Mouse (Mus musculus) heart, adult 18-20 months (tissue): Measurements from ENCODE around the gene Galt. TPM values are rescaled to one million over a fixed set of nuclear protein-coding genes. Genes with fewer than 3 reads are reported as not detected.
"Not testable (repeated sequence)": the region's sequence is repeated elsewhere in the genome, so short reads cannot be mapped to it uniquely, and the experiment has no call there.

Experiments
- DNase-seq, 2 experiments: peaks; one replicate each; pipeline ENCODE4 v3.0.0; 2021 to 2022; ENCODE audit warnings: mixed read lengths in 1 of 2
- total RNA-seq, 2 experiments: library from RNA; stranded (reverse); gene quantifications; 2 replicates each; pipeline ENCODE4 v1.2.3; 2021

Gene Galt
- total RNA-seq, 2 experiments from 2014 or later, result 50.8 to 55.4 TPM

DNA sequence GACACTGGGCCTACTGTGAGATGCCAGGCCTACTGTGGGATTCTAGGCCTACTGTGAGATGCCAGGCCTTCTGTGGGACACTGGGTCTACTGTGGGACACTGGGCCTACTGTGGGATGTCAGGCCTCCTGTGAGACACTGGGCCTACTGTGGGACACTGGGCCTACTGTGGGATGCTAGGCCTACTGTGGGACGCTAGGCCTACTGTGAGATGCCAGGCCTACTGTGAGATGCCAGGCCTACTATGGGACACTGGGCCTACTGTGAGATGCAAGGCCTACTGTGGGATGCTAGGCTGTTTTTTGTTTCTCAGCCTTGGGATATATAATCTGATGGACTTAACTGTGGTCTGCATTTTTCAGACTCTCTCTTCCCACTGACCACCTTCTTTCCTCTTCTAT, 20.8 kb downstream of the Galt start:
- not testable (repeated sequence) for DNase-seq

DNA sequence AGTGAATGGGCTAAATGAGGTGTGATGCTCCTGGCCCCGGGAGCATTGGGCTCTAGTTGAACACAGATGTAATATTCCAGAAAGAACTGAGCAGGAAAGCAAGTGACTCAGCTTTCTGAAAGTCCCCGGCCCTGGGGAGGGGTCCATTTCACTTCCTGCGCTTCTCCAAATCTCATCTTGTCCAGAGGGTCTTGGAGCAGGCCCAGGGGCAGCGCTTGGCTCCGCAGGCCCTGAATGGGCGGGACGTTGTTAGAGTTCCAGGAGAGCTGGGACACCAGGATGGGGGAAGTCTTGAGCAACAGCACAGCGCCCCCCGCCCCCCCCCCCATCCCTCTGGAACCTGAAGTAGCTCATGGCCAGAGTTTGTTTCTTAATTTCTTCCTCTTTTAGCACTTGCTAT, 26.2 kb downstream of the Galt start:
- not testable (repeated sequence) for DNase-seq

DNA sequence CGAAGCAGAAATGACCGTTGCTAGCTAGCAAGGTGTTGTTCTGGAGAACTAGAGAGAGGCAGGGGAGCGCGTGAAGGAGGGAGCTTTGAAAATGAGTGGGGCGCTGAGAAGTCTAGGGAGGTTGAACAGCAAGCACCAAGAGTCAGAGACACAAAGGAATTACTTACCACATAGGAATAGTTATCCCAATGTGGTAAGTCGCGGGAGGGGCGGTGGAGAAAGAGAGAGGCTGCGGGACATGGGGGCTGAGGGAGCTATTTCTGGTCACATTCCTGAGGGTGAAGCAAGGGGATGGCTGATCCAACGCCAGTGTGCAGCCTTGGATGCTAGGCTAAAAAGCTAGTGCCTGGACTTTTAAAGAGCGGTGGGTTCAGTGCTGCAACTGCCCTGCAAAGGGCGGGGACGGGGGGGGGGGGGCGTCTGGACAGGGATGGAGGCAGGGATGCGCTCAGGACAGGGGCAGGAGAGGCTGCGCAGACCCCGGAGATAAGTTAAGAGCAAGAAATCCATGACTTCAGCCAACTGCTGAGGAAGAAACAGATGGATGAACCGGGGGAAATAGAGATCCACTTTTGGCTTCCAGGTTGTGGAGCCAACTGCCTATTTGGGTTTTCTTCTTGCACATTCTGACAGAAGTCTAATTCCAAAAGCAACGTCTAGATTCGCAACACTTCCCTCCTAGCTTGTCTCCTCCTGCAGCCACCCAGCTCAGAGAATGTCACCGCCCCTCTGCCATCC, 26.9 kb downstream of the Galt start:
- DNase-seq, result not testable (repeated sequence)

DNA sequence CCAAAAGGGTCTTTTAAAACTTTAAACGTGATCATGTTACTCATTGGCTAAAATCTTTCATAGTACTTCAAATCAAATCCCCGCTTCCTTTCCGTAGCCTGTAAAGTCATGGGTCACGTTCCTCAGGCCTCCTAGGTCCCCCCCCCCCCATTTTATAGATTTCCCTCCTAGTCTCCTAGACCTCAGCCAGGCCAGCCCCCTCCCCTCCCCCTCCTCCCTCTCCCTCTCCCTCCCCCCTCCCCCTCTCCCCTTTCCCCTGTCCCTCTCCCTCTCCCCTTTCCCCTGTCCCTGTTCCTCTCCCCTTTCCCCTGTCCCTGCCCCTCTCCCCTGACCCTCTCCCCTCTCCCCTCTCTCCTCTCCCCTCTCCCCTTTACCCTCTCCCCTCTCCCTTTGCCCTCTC, 27.7 kb downstream of the Galt start:
- not testable (repeated sequence) for DNase-seq

DNA sequence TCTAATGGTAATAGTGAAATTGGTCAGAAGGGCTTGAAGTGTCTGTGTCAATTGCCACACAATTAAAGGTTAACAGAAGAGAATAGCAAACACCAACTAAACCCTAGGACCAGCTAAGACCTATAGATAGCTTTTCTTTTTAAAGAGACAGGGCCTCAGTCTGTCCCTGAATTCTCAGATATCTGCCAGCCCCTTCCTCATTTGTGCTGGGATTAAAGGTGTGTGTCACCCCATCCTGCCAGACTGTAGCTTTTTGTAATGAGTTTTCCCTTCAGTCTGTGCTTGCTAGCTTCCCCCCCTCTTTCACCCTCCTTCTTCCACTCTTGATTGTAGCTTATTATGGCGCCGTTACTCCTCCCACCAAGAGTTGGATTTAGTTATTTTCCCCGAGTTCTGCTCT, 28.2 kb downstream of the Galt start:
- not testable (repeated sequence) for DNase-seq

Other genes starting within 250 kb of the Galt start
- gene 1110017D15Rik, start 237.9 kb upstream of the Galt start, total RNA-seq, result under 1 TPM in 1 of 2 experiments, not detected in 1; 0.87 TPM
- gene Fam219a, start 185.7 kb upstream of the Galt start, total RNA-seq, result 10 to 100 TPM; 11.3 to 12.8 TPM
- 1 to 10 TPM; 2.7 to 3.8 TPM for gene Dnaic1, start 185.5 kb upstream of the Galt start, total RNA-seq
- gene Enho, start 114.9 kb upstream of the Galt start, total RNA-seq, result 10 to 100 TPM in 1 of 2 experiments, 1 to 10 TPM in 1; 9.7 to 11.0 TPM
- gene Cntfr, start 58.1 kb upstream of the Galt start, total RNA-seq, result 1 to 10 TPM; 3.3 to 4.4 TPM
- gene Il11ra1, start 55.2 kb upstream of the Galt start, total RNA-seq, result 100 to 1,000 TPM; 105 TPM
- gene Rpp25l, start 41.7 kb upstream of the Galt start, total RNA-seq, result 10 to 100 TPM; 35.0 to 37.3 TPM
- gene Dctn3, start 32.1 kb upstream of the Galt start, total RNA-seq, result 10 to 100 TPM; 70.4 to 79.1 TPM
- not detected for gene Arid3c, start 24.1 kb upstream of the Galt start, total RNA-seq
- 10 to 100 TPM; 17.8 to 20.9 TPM for gene Sigmar1, start 929 bp downstream of the Galt start, total RNA-seq
- gene Ccl27a, start 19.0 kb downstream of the Galt start, total RNA-seq, result 10 to 100 TPM; 16.6 to 17.9 TPM
- gene Gm21541, start 148.4 kb downstream of the Galt start, total RNA-seq, result not detected
- gene Gm20878, start 186.3 kb downstream of the Galt start, total RNA-seq, result under 1 TPM; 0.57 to 0.59 TPM
- gene Fam205a4, start 210.8 kb downstream of the Galt start, total RNA-seq, result under 1 TPM in 1 of 2 experiments, not detected in 1; 0.10 TPM